ENCODE assay signal across 34 mouse cellular contexts in genomic region chr1:72091344-72091743, GRCm38 (mm10).
"Had no signal": no experiment of that assay in that cellular context is flagged by ENCODE, and none has a peak within 500 bp of the region (broad histone marks: within the 10 kb centered on the region; RNA-seq: fewer than 3 reads in every experiment).

No protein-coding gene starts in this region.

- H3K27ac ChIP-seq: heart, embryonic 10.5 days; heart, embryonic 13.5 days; heart, embryonic 15.5 days; hindbrain, embryonic 10.5 days; hindbrain, embryonic 12.5 days; hindbrain, embryonic 13.5 days; hindbrain, embryonic 14.5 days; hindbrain, embryonic 15.5 days; hindbrain, postnatal 0 days; intestine, embryonic 15.5 days; kidney, embryonic 15.5 days; kidney, postnatal 0 days; layer of hippocampus, adult 2 months; left cerebral cortex, adult 2 months had no signal

- H3K4me2 ChIP-seq: heart, embryonic 11.5 days; heart, embryonic 12.5 days; heart, embryonic 13.5 days; heart, embryonic 15.5 days; hindbrain, embryonic 12.5 days; hindbrain, embryonic 13.5 days; hindbrain, embryonic 14.5 days; hindbrain, embryonic 15.5 days; intestine, embryonic 15.5 days; kidney, embryonic 15.5 days had no signal

- H3K4me3 ChIP-seq: heart, embryonic 10.5 days; heart, embryonic 12.5 days; heart, embryonic 13.5 days; heart, embryonic 15.5 days; hindbrain, embryonic 10.5 days; hindbrain, embryonic 12.5 days; hindbrain, embryonic 13.5 days; hindbrain, embryonic 15.5 days; intestine, embryonic 15.5 days; kidney, embryonic 15.5 days; layer of hippocampus, adult 2 months; left cerebral cortex, adult 2 months had no signal

- H3K36me3 ChIP-seq: heart, embryonic 10.5 days; heart, embryonic 12.5 days; heart, embryonic 13.5 days; heart, embryonic 15.5 days; hindbrain, embryonic 10.5 days; hindbrain, embryonic 12.5 days; hindbrain, embryonic 13.5 days; hindbrain, embryonic 15.5 days; intestine, embryonic 15.5 days; kidney, embryonic 15.5 days had no signal

- ATAC-seq: hindbrain, embryonic 16.5 days; hindbrain, postnatal 0 days; inflammation-experienced regulatory T-cells, adult 6 months; intestine, embryonic 15.5 days; intestine, embryonic 16.5 days; intestine, postnatal 0 days had no signal

- H3K9me3 ChIP-seq: heart, embryonic 10.5 days; heart, embryonic 13.5 days; heart, embryonic 15.5 days; hindbrain, embryonic 10.5 days; hindbrain, embryonic 12.5 days; hindbrain, embryonic 13.5 days; hindbrain, embryonic 15.5 days; intestine, embryonic 15.5 days; kidney, embryonic 15.5 days had no signal

- DNase-seq: heart, postnatal 10 days; heart, postnatal 36 days; heart, postnatal 4 days; kidney, adult 11 months; kidney, adult 18-20 months; kidney, adult 2 months; kidney, adult 8-10 months; kidney, adult 9 months; kidney, postnatal 10 days; kidney, postnatal 14 days; kidney, postnatal 25 days; kidney, postnatal 36 days; kidney, postnatal 4 days; layer of hippocampus, postnatal 36 days had no signal

- H3K9ac ChIP-seq: heart, embryonic 12.5 days; heart, embryonic 13.5 days; heart, embryonic 15.5 days; hindbrain, embryonic 12.5 days; hindbrain, embryonic 13.5 days; hindbrain, embryonic 14.5 days; hindbrain, embryonic 15.5 days; intestine, embryonic 15.5 days; kidney, embryonic 15.5 days had no signal

- H3K27me3 ChIP-seq: heart, embryonic 12.5 days; heart, embryonic 13.5 days; heart, embryonic 15.5 days; hindbrain, embryonic 12.5 days; hindbrain, embryonic 13.5 days; hindbrain, embryonic 15.5 days; intestine, embryonic 15.5 days; kidney, embryonic 15.5 days had no signal

- H3K4me1 ChIP-seq: heart, embryonic 10.5 days; heart, embryonic 12.5 days; heart, embryonic 13.5 days; heart, embryonic 15.5 days; hindbrain, embryonic 10.5 days; hindbrain, embryonic 12.5 days; hindbrain, embryonic 13.5 days; hindbrain, embryonic 15.5 days; intestine, embryonic 15.5 days; kidney, embryonic 15.5 days had no signal
